Mouse (Mus musculus) forebrain, embryonic 15.5 days (tissue): ENCODE measurements at regions not wholly inside any gene's neighbourhood (a gene's known extent, or its start where the extent isn't known, plus 50 kb on each side); places are given as distances from the start of the nearest gene placed in this dataset.
"Not testable (repeated sequence)": the region's sequence is repeated elsewhere in the genome, so short reads cannot be mapped to it uniquely, and the experiment has no call there.

ENCODE experiments used
- ATAC-seq: fragments of 200-750 bp; cut with Nextera tagmentation; replicated peaks from 2 replicates; pipeline ENCODE4 v1.8.0; 2017; ENCODE audit warnings: mild to moderate bottlenecking, moderate TSS enrichment, moderate library complexity
- H3K27ac ChIP-seq: fragments of 300-500 bp; sonication (generic); replicated peaks from 2 replicates; pipeline ENCODE4 v1.5.1; 2015; ENCODE audit warnings: mild to moderate bottlenecking, inconsistent platforms
- H3K27me3 ChIP-seq: fragments of 300-500 bp; sonication (generic); 2 replicates; pipeline ENCODE4 v1.6.1; 2015; ENCODE audit warnings: inconsistent platforms
- H3K36me3 ChIP-seq: fragments of 300-500 bp; sonication (generic); 2 replicates; pipeline ENCODE4 v1.6.1; 2015; ENCODE audit warnings: mild to moderate bottlenecking, inconsistent platforms
- H3K4me1 ChIP-seq: fragments of 300-500 bp; sonication (generic); 2 replicates; pipeline ENCODE4 v1.6.1; 2015; ENCODE audit warnings: inconsistent platforms
- H3K4me2 ChIP-seq: fragments of 300-500 bp; sonication (generic); replicated peaks from 2 replicates; pipeline ENCODE4 v1.6.1; 2015; ENCODE audit warnings: mild to moderate bottlenecking, inconsistent platforms
- H3K4me3 ChIP-seq: fragments of 300-500 bp; sonication (generic); 2 replicates; pipeline ENCODE4 v1.5.1; 2015; ENCODE audit warnings: mild to moderate bottlenecking, inconsistent platforms
- H3K9ac ChIP-seq: fragments of 300-500 bp; sonication (generic); replicated peaks from 2 replicates; pipeline ENCODE4 v1.6.1; 2015; ENCODE audit warnings: mild to moderate bottlenecking, inconsistent platforms
- H3K9me3 ChIP-seq: fragments of 300-500 bp; sonication (generic); 2 replicates; pipeline ENCODE4 v1.6.1; 2016; ENCODE audit warnings: inconsistent platforms
- WGBS: fragments of 180-500 bp; shearing (Covaris S2); methylation state at CpG from one replicate; pipeline ENCODE4 v1.1.7; 2015; ENCODE audit warnings: mixed read lengths; 5-methylcytosine and 5-hydroxymethylcytosine counted together

DNA sequence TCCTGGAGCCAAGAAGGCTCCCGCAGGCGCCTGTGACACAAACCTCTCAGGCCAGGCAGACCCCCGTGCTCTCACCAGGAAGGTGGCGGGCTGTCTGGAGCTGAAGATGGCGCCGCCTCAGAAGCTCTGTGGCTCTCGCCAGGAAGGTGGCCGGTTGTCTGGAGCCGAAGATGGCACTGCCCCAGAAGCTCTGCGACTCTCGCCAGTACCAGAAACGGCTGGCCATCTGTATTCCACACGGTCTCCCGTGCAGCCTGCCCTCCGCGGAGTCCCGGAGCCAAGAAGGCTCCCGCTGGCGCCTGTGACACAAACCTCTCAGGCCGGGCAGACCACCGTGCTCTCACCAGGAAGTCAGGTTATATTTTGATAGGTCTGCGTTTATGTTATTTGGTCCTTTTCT lies 1081.3 kb upstream of the Kcnd2 start:
- WGBS, result 95% methylated on average over 22 of the region's 22 CpGs

GRCm38 (mm10) chr6:20137546-20137945 lies 1077.8 kb upstream of the Kcnd2 start:
- Histone ChIP-seq H3K4me1 (no peaks in the 10 kb centered on the region), H3K4me3 (no peak overlapping the region), H3K36me3 (no peaks in the 10 kb centered on the region), H3K9ac (no peak overlapping the region), H3K9me3 (no peaks in the 10 kb centered on the region), H3K4me2 (no peak overlapping the region), H3K27me3 (no peaks in the 10 kb centered on the region), H3K27ac (no peak overlapping the region)
- ATAC-seq, result no peak

More for the DNA sequence above, 1081.3 kb upstream of the Kcnd2 start:
- H3K4me3 ChIP-seq, H3K4me1 ChIP-seq, H3K9ac ChIP-seq, ATAC-seq, H3K9me3 ChIP-seq, H3K36me3 ChIP-seq, H3K27me3 ChIP-seq, H3K4me2 ChIP-seq, H3K27ac ChIP-seq: not testable (repeated sequence)
